Mouse (Mus musculus) urinary bladder, postnatal 25 days (tissue): ENCODE results near the gene Atf6b.

Experiments used
- DNase-seq: peaks from one replicate; pipeline ENCODE4 v3.0.0; 2022; ENCODE audit warnings: low spot score

Gene Atf6b

GRCm38 (mm10) chr17:34700671-34701071, 53.7 kb downstream of the Atf6b start:
- no peak for DNase-seq
